Mouse (Mus musculus) kidney, embryonic 14.5 days (tissue): ENCODE results near the gene Zfp59. TPM values are rescaled to one million over a fixed set of nuclear protein-coding genes. Genes with fewer than 3 reads are reported as not detected.
"Not testable (repeated sequence)": the region's sequence is repeated elsewhere in the genome, so short reads cannot be mapped to it uniquely, and the experiment has no call there.

ENCODE experiments used
- ATAC-seq: fragments of 200-750 bp; cut with Nextera tagmentation; 2 replicates; pipeline ENCODE4 v1.8.0; 2017; ENCODE audit warnings: moderate number of reproducible peaks, mild to moderate bottlenecking, moderate TSS enrichment, moderate library complexity; ENCODE audit not compliant: low FRiP score, low TSS enrichment
- H3K27ac ChIP-seq: fragments of 300-500 bp; sonication (generic); 2 replicates; pipeline ENCODE4 v1.5.1; 2014; ENCODE audit warnings: low read depth, mild to moderate bottlenecking, low read length, moderate library complexity, mixed read lengths
- H3K27me3 ChIP-seq: fragments of 300-500 bp; sonication (generic); 2 replicates; pipeline ENCODE4 v1.6.1; 2014; ENCODE audit warnings: mild to moderate bottlenecking, low read length; ENCODE audit not compliant: control insufficient read depth, insufficient read depth
- H3K36me3 ChIP-seq: fragments of 300-500 bp; sonication (generic); 2 replicates; pipeline ENCODE4 v1.6.1; 2014; ENCODE audit warnings: low read length, mixed read lengths; ENCODE audit not compliant: control insufficient read depth, insufficient read depth
- H3K4me1 ChIP-seq: fragments of 300-500 bp; sonication (generic); 2 replicates; pipeline ENCODE4 v1.6.1; 2014; ENCODE audit warnings: low read length, mixed read lengths; ENCODE audit not compliant: control insufficient read depth, insufficient read depth
- H3K4me2 ChIP-seq: fragments of 300-500 bp; sonication (generic); replicated peaks from 2 replicates; pipeline ENCODE4 v1.6.1; 2014; ENCODE audit warnings: low read depth, mild to moderate bottlenecking, low read length
- H3K4me3 ChIP-seq: fragments of 300-500 bp; sonication (generic); 2 replicates; pipeline ENCODE4 v1.5.1; 2014; ENCODE audit warnings: mild to moderate bottlenecking, low read length
- H3K9ac ChIP-seq: fragments of 300-500 bp; sonication (generic); 2 replicates; pipeline ENCODE4 v1.6.1; 2014; ENCODE audit warnings: low read depth, mild to moderate bottlenecking, low read length, moderate library complexity
- H3K9me3 ChIP-seq: fragments of 300-500 bp; sonication (generic); 2 replicates; pipeline ENCODE4 v1.6.1; 2016; ENCODE audit warnings: low read length; ENCODE audit not compliant: control insufficient read depth
- WGBS: fragments of 180-500 bp; shearing (Covaris S2); extraction: QIAGEN DNeasy Blood & Tissue Kit; methylation state at CpG from one replicate; pipeline ENCODE4 v1.1.7; 2014; 5-methylcytosine and 5-hydroxymethylcytosine counted together
- polyA plus RNA-seq: library from polyadenylated mRNA; unstranded; fragments of >200 nt; fragmentation: Nextera tagmentation; extraction: Ambion mirVana; gene quantifications from 2 replicates; pipeline ENCODE4 v1.2.1, GENCODE M21; 2014

The Zfp59 gene
- polyA plus RNA-seq = 4.2 and 9.0 TPM in 2 replicates

DNA sequence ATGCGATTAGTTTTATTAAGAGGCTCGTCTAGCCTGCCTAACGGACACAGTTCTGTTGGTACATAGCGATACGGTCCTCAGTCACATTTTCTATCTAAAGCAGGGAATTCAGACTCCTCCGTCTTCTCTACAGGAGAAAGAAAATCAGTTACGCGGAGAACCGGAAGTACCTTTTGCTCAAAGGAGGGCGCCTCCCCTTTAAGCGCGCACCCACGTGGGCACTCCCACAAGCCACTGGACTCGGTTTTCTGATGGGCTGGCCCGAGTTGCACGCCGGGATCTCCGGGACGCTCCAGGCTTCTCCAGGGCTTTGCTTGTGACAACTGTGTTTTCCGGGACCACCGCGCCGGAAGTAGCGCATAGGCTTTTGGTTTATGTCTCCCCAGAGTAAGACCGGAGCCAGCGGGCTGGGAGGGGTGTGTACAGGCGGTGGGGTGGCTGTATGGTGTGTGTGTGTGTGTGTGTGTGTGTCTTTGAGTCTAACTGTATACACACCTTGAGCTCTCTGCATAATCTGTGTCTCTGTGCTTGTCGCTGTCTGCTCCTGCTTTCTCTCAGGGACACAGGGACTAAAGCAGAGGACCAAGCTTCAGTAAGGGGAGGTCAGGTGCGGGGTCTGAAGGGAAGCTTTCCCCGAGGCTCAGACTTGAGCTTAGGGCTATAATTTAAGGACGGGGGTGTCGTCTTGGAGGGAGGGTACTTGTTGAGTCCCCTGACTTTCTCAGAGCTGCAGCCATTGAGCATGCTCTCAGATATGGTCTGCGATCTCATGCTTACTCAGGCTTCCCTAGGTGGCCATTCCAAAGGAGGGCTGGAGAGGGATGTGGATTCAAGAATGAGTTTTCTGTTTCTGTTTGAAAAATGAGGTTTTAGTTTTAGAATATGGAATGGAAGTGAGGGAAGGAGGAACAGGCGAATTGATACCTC, at the start of gene Zfp59:
TSS of gene Zfp59 (plus strand) at position 285 of the 927 bp plus-strand sequence.
- peak within 1 kb of the TSS; percentile 56 for H3K4me3 ChIP-seq
- no peaks in the 10 kb centered on the region for H3K9me3 ChIP-seq
- H3K27me3 ChIP-seq = no peaks in the 10 kb centered on the region
- 0 out of 2 replicates have a peak, but pooled peaks cover 4% of the 10 kb centered on the region for H3K4me1 ChIP-seq
- peak; percentile 98 for ATAC-seq
- WGBS = 3% methylated on average over 34 of the region's 34 CpGs
- H3K9ac ChIP-seq = peak within 1 kb of the TSS; percentile 60
- H3K27ac ChIP-seq = no peak within 1 kb of the TSS; the same call in 1 of the 2 replicates
- no peaks in the 10 kb centered on the region for H3K36me3 ChIP-seq
- H3K4me2 ChIP-seq = peak within 1 kb of the TSS; percentile 62

DNA sequence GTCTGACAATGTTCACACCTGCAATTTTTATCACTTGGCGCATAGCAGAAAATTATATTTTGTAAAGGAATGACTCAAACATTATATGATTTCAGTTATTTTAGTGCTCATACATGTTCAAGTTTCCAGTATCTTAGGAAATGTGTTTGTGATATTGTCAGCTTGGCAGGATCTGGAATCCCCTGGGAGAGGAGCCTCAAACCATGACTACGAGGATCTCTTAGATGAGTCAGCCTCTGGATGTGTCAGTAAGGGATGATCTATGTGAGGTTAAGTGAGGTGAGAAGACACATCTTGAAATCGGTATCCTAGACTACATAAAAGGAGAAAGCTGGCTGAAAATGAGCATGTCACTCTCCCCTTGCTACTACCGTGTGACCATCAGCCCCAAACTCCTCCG, 49.1 kb upstream of the Zfp59 start:
- Histone ChIP-seq H3K9ac (no peak overlapping the region), H3K27ac (no peak overlapping the region), H3K27me3 (no peaks in the 10 kb centered on the region), H3K4me2 (no peak overlapping the region), H3K4me1 (no peaks in the 10 kb centered on the region), H3K36me3 (no peaks in the 10 kb centered on the region), H3K4me3 (no peak overlapping the region), H3K9me3 (peaks cover 17% of the 10 kb centered on the region)
- WGBS = 87% methylated on average over 5 of the region's 5 CpGs
- ATAC-seq = no peak

DNA sequence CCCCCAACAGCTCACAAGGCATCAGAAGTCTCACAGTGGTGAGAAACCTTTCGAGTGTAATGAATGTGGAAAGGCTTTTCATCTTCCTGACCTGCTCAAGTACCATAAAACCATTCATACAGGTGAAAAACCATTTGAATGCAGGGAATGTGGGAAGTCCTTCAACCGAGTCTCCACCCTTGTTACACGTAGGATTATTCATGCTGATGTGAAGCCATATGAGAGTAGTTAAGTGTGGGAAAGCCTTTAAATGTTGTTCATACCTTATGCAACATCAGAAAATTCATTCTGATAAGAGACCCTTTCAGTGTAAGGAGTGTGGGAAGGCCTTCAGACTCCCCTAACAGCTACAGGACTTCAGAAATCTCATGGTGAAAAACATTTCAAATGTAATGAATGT, 44.5 kb upstream of the Zfp59 start:
- ATAC-seq, H3K36me3 ChIP-seq, H3K27me3 ChIP-seq, H3K9me3 ChIP-seq, H3K9ac ChIP-seq, H3K4me3 ChIP-seq, H3K4me1 ChIP-seq, H3K27ac ChIP-seq, H3K4me2 ChIP-seq: not testable (repeated sequence)
- 23% methylated on average over 2 of the region's 3 CpGs for WGBS

DNA sequence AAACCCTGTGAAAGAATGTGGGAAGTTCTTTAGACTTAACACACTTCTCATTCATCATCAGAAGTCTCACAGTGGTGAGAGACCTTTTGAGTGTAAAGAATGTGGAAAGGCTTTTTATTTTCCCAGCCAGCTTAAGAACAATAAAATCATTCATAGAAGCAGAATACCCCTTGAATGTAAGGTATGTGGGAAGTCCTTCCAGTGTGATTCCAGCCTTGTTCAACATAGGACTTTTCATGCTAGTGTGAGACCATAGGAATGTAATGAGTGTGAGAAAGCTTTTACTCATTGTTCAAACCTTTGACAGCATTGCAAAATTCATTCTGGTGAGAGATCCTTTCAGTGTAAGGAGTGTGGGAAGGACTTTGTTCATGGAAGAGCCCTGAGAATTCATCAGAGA, 43.8 kb upstream of the Zfp59 start:
- ATAC-seq = no peak
- no peak overlapping the region for H3K27ac ChIP-seq
- no peaks in the 10 kb centered on the region for H3K27me3 ChIP-seq
- H3K9me3 ChIP-seq = no peaks in the 10 kb centered on the region; the same call in 1 of the 2 replicates
- H3K36me3 ChIP-seq = no peaks in the 10 kb centered on the region
- H3K4me1 ChIP-seq = no peaks in the 10 kb centered on the region
- no peak overlapping the region for H3K9ac ChIP-seq
- no peak overlapping the region for H3K4me3 ChIP-seq
- H3K4me2 ChIP-seq = no peak overlapping the region

DNA sequence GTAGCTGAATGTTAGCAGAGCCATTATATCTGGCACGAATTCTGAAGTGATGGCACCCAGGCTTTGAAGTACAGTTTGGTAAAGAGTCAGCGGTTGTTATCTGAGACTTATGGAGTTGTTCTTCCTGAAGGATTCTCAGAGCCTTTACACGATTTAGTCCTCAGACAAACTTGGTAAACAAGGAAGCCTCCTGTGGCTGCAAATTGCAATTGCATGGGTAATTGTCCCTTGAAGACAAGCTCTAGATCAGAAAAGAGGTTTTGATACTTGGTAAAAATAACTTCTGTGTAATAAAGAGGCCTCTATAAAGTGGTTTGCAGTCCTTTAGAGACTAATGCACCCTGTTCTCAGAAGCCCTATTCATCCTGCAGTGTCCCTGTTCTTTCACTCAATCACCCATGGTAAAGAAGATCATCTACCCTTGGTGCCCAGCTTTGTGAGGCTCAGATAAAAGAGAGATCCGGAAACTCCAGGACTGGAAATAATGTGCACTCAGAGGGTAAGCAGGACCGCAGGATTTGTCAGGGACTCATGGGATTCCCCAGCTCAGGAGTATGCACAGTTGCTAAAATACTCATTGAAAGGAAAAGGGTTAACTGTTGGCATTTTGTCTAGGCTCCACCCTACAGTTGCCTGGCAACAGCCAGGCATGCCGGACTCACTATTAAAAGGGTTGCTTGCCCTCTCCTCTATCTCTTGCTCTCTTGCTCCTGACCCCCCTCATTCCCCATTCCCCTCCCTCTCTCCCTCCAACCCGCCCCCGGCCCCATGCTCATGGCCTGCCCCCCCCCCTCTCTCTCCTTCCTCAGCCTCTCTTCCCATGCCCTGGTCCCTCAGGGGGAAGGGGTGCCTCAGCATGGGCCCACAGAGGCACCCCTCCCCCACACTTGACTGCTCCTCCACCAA, 40.2 kb upstream of the Zfp59 start:
- Histone ChIP-seq H3K9ac (no peak overlapping the region), H3K4me2 (no peak overlapping the region), H3K9me3 (no peaks in the 10 kb centered on the region), H3K4me3 (no peak overlapping the region), H3K27ac (no peak overlapping the region; the same call in 1 of the 2 replicates), H3K4me1 (no peaks in the 10 kb centered on the region), H3K27me3 (no peaks in the 10 kb centered on the region), H3K36me3 (no peaks in the 10 kb centered on the region)
- 0 out of 2 replicates have a peak, but pooled peaks have one; percentile 72 for ATAC-seq
- 38% methylated on average over 7 of the region's 8 CpGs for WGBS

- Histone ChIP-seq H3K9ac (no peak overlapping the region), H3K36me3 (no peaks in the 10 kb centered on the region), H3K4me1 (no peaks in the 10 kb centered on the region), H3K27me3 (no peaks in the 10 kb centered on the region), H3K9me3 (no peaks in the 10 kb centered on the region), H3K27ac (no peak overlapping the region), H3K4me2 (no peak overlapping the region), H3K4me3 (no peak overlapping the region)
- no peak for ATAC-seq
- WGBS = 54% methylated on average over 2 of the region's 2 CpGs
Measured at GRCm38 (mm10) chr7:27801137-27801536, 37.3 kb upstream of the Zfp59 start.

DNA sequence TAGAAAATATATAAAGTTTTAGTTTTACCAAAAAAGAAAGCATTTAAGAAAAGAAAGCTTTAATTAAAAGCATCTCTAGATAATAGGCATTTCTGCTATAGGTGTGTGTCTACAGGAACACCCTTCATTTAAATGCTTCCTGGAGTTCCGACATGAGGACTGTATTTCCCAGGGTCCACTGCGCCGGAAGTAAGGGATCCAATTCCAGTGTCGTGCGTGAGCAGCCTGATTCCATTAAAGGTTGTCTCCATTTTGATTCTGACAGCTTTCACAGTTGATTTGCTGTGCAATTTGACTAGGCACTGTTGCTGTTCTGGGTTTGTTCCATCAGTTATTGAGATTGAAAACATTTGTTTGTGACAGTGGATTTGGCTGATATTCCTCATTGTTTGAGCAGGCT, 35.4 kb upstream of the Zfp59 start:
- Histone ChIP-seq H3K36me3 (peaks cover 2% of the 10 kb centered on the region; the same call in 1 of the 2 replicates), H3K27me3 (no peaks in the 10 kb centered on the region), H3K27ac (no peak overlapping the region), H3K4me2 (no peak overlapping the region), H3K9me3 (no peaks in the 10 kb centered on the region), H3K9ac (no peak overlapping the region), H3K4me3 (no peak overlapping the region), H3K4me1 (no peaks in the 10 kb centered on the region)
- 76% methylated on average over 5 of the region's 5 CpGs for WGBS
- no peak for ATAC-seq

- Histone ChIP-seq H3K9me3 (no peaks in the 10 kb centered on the region), H3K36me3 (peaks cover 13% of the 10 kb centered on the region), H3K4me3 (peak overlapping the region; percentile 84), H3K4me2 (peak overlapping the region; percentile 74), H3K27ac (peak overlapping the region; percentile 47; the same call in 1 of the 2 replicates), H3K27me3 (no peaks in the 10 kb centered on the region), H3K9ac (peak overlapping the region; percentile 81), H3K4me1 (no peaks in the 10 kb centered on the region)
- under 1% methylated on average over 25 of the region's 25 CpGs for WGBS
- ATAC-seq = peak; percentile 95
Measured at GRCm38 (mm10) chr7:27804297-27805030, 33.9 kb upstream of the Zfp59 start.
